Mouse (Mus musculus): ENCODE data around the gene Ehmt1.
A peak's percentile ranks its signal among the peaks of the same experiment; 100 is the strongest.

Gene Ehmt1

GRCm38 (mm10) chr2:24910481-24910880 is 8.9 kb downstream of the Ehmt1 start:
- DNase-seq = no peak

GRCm38 (mm10) chr2:24905653-24906155 is 13.7 kb downstream of the Ehmt1 start:
- no peak for DNase-seq

GRCm38 (mm10) chr2:24904823-24905652 is 14.4 kb downstream of the Ehmt1 start:
- DNase-seq = peak; percentile 90

- DNase-seq = no peak
Observed at GRCm38 (mm10) chr2:24902999-24903398, 16.4 kb downstream of the Ehmt1 start.

- no peak for DNase-seq
Observed at GRCm38 (mm10) chr2:24901055-24901454, 18.4 kb downstream of the Ehmt1 start.

GRCm38 (mm10) chr2:24899292-24899691 is 20.1 kb downstream of the Ehmt1 start:
- no peak for DNase-seq

GRCm38 (mm10) chr2:24896761-24897160 is 22.7 kb downstream of the Ehmt1 start:
- no peak for DNase-seq

- no peak for DNase-seq
Observed at GRCm38 (mm10) chr2:24894211-24894610, 25.2 kb downstream of the Ehmt1 start.

GRCm38 (mm10) chr2:24892318-24892717 is 27.1 kb downstream of the Ehmt1 start:
- DNase-seq = no peak

GRCm38 (mm10) chr2:24890541-24891447 is 28.6 kb downstream of the Ehmt1 start:
- DNase-seq = no peak

- peak; percentile 50 for DNase-seq
Observed at GRCm38 (mm10) chr2:24888895-24889294, 30.5 kb downstream of the Ehmt1 start.

- DNase-seq = no peak
Observed at GRCm38 (mm10) chr2:24880686-24881085, 38.7 kb downstream of the Ehmt1 start.

GRCm38 (mm10) chr2:24870952-24871351 is 48.5 kb downstream of the Ehmt1 start:
- no peak for DNase-seq

- peak; percentile 9 for DNase-seq
Observed at GRCm38 (mm10) chr2:24863010-24863409, 56.4 kb downstream of the Ehmt1 start.

- DNase-seq = peak; percentile 74
Observed at GRCm38 (mm10) chr2:24852408-24852807, 67.0 kb downstream of the Ehmt1 start.

- DNase-seq = no peak
Observed at GRCm38 (mm10) chr2:24846557-24846956, 72.9 kb downstream of the Ehmt1 start.

GRCm38 (mm10) chr2:24845256-24845655 is 74.2 kb downstream of the Ehmt1 start:
- no peak for DNase-seq

- DNase-seq = no peak
Observed at GRCm38 (mm10) chr2:24830614-24831013, 88.8 kb downstream of the Ehmt1 start.

- DNase-seq = no peak
Observed at GRCm38 (mm10) chr2:24809746-24810145, 109.7 kb downstream of the Ehmt1 start.

- DNase-seq = peak; percentile 6
Observed at GRCm38 (mm10) chr2:24807691-24808090, 111.7 kb downstream of the Ehmt1 start.

- DNase-seq = no peak
Observed at GRCm38 (mm10) chr2:24807036-24807435, 112.4 kb downstream of the Ehmt1 start.

- no peak for DNase-seq
Observed at GRCm38 (mm10) chr2:24806143-24806542, 113.3 kb downstream of the Ehmt1 start.

GRCm38 (mm10) chr2:24805621-24806020 is 113.8 kb downstream of the Ehmt1 start:
- DNase-seq = no peak
